Mouse (Mus musculus): ENCODE results near the gene P2ry2. TPM values are rescaled to one million over a fixed set of nuclear protein-coding genes. Genes with fewer than 3 reads are reported as not detected.

P2ry2 gene
- polyA plus RNA-seq (2012; ENCODE audit: insufficient read depth, insufficient read length, low replicate concordance, missing spikeins), result not detected in 2 replicates

DNA sequence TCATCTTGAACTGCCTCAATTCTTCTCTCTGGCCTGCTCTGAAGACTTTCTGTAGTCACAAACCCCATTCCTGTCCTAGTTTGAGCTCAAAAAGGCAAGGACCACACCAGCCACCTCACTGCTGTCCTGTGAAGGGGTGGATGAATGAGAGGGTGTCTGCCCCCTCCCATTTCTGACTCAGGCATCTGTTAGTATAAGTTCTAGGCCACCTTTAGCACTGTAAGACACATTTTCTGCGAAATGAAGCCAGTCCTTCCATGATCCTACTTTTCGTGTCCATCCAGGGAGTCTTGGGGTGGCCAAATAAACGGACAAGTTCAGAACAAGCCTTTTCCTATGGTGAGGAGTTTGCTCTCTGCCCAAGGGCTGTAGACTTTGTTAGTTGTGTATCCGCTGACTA, at the start of gene P2ry2:
Gene P2ry2 (minus strand): TSS at position 326 of the 400 bp plus-strand sequence.
- Histone ChIP-seq H3K4me3 (ENCODE audit: insufficient read depth, low read depth, low read length) (peak within 1 kb of the TSS; percentile 40), H3K27ac (ENCODE audit: insufficient read depth, low read depth, low read length) (no peak within 1 kb of the TSS), H3K4me1 (ENCODE audit: control insufficient read depth, insufficient read depth, low read length) (peaks cover 22% of the 10 kb centered on the region)
- TF ChIP-seq CTCF (IDR thresholded peaks at IDR 0.05; ENCODE audit: insufficient read depth, low read depth, low read length), result no peak
- TF ChIP-seq POLR2A (IDR thresholded peaks at IDR 0.05; ENCODE audit: insufficient read depth, low read depth, low read length), result no peak
- WGBS, result 87% methylated on average over 4 of the region's 4 CpGs

DNA sequence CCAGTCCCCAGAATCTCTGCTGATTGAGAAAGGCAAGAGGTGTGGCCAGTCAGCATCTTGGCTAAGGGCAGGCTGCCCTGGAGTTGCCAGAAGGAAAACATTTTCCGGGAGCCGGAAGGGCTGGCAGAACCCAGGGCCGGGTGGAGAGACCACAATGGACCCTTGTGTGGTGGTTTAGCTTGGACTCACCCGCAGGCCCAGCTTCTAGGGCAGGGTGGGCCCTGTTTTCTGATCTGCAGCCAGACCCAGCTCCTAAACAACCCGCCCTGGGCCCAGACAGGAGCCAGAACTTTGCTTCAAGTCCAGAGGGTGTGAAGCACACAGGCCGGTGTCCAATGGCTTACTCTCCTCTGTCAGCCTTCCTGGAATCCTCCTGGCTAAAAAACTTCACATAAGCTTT, 49.6 kb upstream of the P2ry2 start:
- no peak overlapping the region for H3K27ac ChIP-seq (ENCODE audit: insufficient read depth, low read depth, low read length)
- H3K4me1 ChIP-seq (ENCODE audit: control insufficient read depth, insufficient read depth, low read length), result peaks cover 4% of the 10 kb centered on the region
- WGBS, result 71% methylated on average over 6 of the region's 6 CpGs
- no peak overlapping the region for H3K4me3 ChIP-seq (ENCODE audit: insufficient read depth, low read depth, low read length)
- TF ChIP-seq CTCF (IDR thresholded peaks at IDR 0.05; ENCODE audit: insufficient read depth, low read depth, low read length) (no peak), POLR2A (IDR thresholded peaks at IDR 0.05; ENCODE audit: insufficient read depth, low read depth, low read length) (no peak)

DNA sequence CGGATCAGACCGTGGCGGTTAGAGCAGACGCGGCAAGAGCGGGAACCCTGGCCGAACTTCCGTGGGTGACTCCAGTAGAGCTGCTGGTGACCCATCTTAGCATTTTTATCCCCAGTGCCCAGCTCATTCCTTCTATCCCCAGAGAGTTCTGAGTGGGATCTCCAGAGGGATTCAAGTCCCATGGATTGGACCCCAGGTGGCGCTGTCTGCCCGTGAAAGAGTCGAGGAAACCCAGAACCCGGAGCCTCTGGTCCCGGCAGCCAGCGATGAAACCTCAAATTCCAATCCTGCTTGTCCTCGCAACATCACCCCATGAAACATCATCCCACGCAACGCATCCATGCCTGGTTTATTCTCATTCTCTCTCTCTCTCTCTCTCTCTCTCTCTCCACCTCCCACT, 48.7 kb upstream of the P2ry2 start:
- TF ChIP-seq CTCF (IDR thresholded peaks at IDR 0.05; ENCODE audit: insufficient read depth, low read depth, low read length) (peak; percentile 79), POLR2A (IDR thresholded peaks at IDR 0.05; ENCODE audit: insufficient read depth, low read depth, low read length) (no peak)
- H3K4me1 ChIP-seq (ENCODE audit: control insufficient read depth, insufficient read depth, low read length), result peaks cover 4% of the 10 kb centered on the region
- H3K27ac ChIP-seq (ENCODE audit: insufficient read depth, low read depth, low read length), result no peak overlapping the region
- 7% methylated on average over 17 of the region's 17 CpGs for WGBS
- H3K4me3 ChIP-seq (ENCODE audit: insufficient read depth, low read depth, low read length), result 0 out of 2 replicates have a peak overlapping the region, but pooled peaks have one; percentile 17

DNA sequence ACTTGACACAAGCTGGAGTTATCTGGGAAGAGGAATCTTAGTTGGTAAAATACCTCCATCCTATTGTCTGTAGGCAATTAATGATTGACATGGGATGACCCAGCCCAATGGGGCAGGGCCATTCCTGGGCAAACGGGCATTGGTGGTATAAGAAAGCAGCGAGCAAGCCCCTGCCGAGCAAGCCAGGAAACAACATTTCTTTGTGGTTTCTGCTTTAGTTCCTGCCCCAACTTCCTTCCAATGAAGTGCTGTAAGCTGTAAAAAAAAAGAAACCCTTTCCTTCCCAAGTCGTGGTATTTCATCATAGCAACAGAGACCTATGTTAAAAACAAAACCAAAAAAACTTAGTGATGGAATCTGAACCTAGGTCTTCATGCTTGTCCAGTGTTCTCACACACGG, 47.8 kb upstream of the P2ry2 start:
- TF ChIP-seq CTCF (IDR thresholded peaks at IDR 0.05; ENCODE audit: insufficient read depth, low read depth, low read length) (no peak), POLR2A (IDR thresholded peaks at IDR 0.05; ENCODE audit: insufficient read depth, low read depth, low read length) (no peak)
- no peak overlapping the region for H3K27ac ChIP-seq (ENCODE audit: insufficient read depth, low read depth, low read length)
- WGBS, result 79% methylated on average over 5 of the region's 5 CpGs
- H3K4me1 ChIP-seq (ENCODE audit: control insufficient read depth, insufficient read depth, low read length), result peaks cover 4% of the 10 kb centered on the region
- H3K4me3 ChIP-seq (ENCODE audit: insufficient read depth, low read depth, low read length), result no peak overlapping the region

DNA sequence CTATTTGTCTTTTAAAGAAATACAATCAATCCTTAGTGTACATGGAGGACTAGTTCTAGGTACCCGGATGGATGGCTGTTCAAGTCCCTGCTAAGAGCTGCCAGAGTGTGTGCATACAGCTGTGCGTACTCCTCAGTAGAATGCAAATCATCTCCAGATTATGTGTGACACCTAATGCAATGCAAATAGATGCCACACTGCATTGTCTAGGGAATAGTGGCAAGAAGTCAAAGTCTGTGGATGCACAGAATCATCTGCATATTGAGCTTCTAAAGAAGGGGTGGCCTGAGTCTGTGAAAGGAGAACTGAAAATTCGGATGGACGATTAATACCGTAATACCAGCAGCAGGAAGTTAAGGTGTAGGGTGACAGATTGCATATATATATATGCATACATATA, 46.5 kb upstream of the P2ry2 start:
- H3K4me1 ChIP-seq (ENCODE audit: control insufficient read depth, insufficient read depth, low read length), result peaks cover 4% of the 10 kb centered on the region
- no peak overlapping the region for H3K4me3 ChIP-seq (ENCODE audit: insufficient read depth, low read depth, low read length)
- 87% methylated on average over 5 of the region's 5 CpGs for whole genome bisulfite sequencing
- TF ChIP-seq POLR2A (IDR thresholded peaks at IDR 0.05; ENCODE audit: insufficient read depth, low read depth, low read length) (no peak), CTCF (IDR thresholded peaks at IDR 0.05; ENCODE audit: insufficient read depth, low read depth, low read length) (no peak)
- no peak overlapping the region for H3K27ac ChIP-seq (ENCODE audit: insufficient read depth, low read depth, low read length)

DNA sequence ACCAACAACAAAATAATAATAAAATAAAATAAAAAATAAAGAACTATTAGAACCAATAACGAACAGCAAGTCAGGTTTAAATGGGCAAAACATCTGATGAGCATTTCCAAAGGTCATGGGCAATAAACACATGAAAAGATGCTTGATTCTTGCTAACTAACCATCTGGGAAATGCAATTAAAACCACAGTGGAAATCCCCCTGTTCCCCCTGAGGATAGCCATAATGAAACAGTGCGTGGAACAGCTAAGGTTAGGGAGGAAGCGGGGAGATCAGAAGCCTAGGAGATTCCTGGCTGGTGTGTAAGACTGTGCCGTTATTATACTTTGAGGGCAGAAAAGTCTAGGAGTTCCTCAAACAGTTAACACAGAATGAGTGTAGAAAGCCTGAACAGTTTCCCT, 44.6 kb upstream of the P2ry2 start:
- TF ChIP-seq CTCF (IDR thresholded peaks at IDR 0.05; ENCODE audit: insufficient read depth, low read depth, low read length) (no peak), POLR2A (IDR thresholded peaks at IDR 0.05; ENCODE audit: insufficient read depth, low read depth, low read length) (no peak)
- H3K4me1 ChIP-seq (ENCODE audit: control insufficient read depth, insufficient read depth, low read length), result peaks cover 6% of the 10 kb centered on the region
- H3K27ac ChIP-seq (ENCODE audit: insufficient read depth, low read depth, low read length), result no peak overlapping the region
- 74% methylated on average over 4 of the region's 4 CpGs for WGBS
- no peak overlapping the region for H3K4me3 ChIP-seq (ENCODE audit: insufficient read depth, low read depth, low read length)

DNA sequence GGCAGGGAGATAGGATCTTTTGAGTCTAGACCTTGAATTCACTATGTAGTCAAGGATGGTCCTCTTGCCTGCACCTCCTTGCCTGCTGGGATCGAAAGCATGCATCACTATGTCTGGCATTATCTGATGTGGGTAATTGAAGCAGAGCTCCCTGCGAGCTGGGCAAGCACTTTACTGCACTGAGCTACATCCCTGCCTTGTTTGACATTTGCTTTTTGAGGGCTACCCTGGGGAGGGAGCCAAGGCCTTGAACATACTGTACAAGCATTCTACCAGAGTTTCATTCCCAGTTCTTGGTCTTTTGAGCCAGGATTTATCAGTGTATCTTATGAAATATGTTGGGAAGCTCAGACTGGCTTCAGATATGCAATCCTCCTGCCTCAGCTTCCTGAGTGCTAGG, 40.5 kb upstream of the P2ry2 start:
- Histone ChIP-seq H3K4me1 (ENCODE audit: control insufficient read depth, insufficient read depth, low read length) (peaks cover 6% of the 10 kb centered on the region; the same call in 1 of the 2 replicates), H3K4me3 (ENCODE audit: insufficient read depth, low read depth, low read length) (no peak overlapping the region), H3K27ac (ENCODE audit: insufficient read depth, low read depth, low read length) (no peak overlapping the region)
- TF ChIP-seq POLR2A (IDR thresholded peaks at IDR 0.05; ENCODE audit: insufficient read depth, low read depth, low read length), result no peak
- no peak for TF ChIP-seq CTCF (IDR thresholded peaks at IDR 0.05; ENCODE audit: insufficient read depth, low read depth, low read length)
- 58% methylated on average over 2 of the region's 2 CpGs for WGBS

DNA sequence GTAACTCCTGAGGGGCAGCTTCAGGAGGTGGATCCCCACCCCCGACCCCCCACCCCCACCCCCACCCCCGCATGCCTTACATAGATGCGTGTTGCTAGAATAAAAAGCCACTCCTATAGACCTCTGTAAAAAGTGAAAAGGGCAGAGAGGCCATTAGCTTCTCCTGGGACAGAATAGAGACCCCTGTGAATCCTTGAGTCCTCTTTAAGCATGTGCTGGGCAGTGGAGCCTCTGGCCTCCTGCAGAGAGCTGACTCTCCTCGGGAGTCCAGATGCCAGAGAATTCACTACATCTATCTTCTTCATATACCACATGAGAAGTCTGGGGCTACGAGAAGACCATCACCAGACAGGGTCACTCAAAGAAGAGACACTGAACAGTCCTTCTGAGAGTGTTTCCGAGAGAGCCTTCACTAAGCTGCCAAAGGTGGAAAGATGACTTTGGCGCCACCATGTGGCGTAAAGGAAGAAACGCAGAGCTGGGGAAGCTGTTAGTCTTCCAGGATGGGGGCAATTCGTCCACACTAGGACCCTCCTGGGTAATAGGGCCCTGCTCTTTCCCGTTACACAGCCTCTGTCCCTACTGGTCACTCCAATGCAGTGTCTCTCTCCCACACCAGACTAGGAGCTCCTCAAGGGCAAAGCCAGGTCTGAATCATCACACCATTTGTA, 39.0 kb upstream of the P2ry2 start:
- 16% methylated on average over 11 of the region's 11 CpGs for WGBS

DNA sequence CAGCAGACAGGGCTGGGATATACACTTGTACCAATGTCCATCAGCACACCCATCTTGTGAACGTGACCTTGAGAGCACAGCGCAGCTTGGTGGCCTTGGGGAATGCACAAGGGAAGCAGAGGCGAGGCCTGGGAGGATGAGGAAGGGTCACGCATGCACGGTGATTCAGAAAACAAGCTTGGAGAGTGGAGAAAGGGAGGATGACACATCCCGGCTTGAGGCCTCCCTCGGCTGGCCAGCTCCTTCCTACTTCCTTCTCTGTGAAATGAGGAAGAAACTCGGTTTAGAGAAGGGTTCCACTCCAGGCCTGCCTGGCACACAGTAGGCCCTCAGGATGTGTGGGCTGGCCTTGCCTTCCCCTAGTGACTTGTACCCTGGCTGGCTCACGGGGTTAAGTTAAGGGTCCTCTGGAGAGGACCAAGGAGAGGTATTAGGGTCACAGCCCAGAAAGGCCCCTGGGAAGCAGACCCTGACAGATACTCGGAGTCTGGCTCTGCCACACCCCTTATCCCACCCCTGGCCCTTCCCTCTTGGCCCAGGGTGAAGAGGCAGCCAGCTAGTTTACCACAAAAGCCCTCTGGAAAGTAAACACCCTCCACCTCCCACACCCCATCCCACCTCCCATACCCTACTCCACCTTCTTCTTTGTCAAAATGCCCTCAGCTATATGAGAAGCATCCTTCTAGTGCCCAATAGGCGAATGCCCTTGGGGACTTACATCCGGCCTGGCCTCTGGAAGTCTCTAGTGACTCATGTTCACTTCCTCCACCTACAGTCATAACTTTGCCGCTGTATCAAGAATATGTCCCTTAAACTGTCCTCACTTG, 38.3 kb upstream of the P2ry2 start:
- H3K4me1 ChIP-seq (ENCODE audit: control insufficient read depth, insufficient read depth, low read length), result peaks cover 11% of the 10 kb centered on the region; the same call in 1 of the 2 replicates
- no peak overlapping the region for H3K4me3 ChIP-seq (ENCODE audit: insufficient read depth, low read depth, low read length)
- TF ChIP-seq POLR2A (IDR thresholded peaks at IDR 0.05; ENCODE audit: insufficient read depth, low read depth, low read length), result no peak
- TF ChIP-seq CTCF (IDR thresholded peaks at IDR 0.05; ENCODE audit: insufficient read depth, low read depth, low read length), result no peak
- WGBS, result 80% methylated on average over 13 of the region's 13 CpGs
- no peak overlapping the region for H3K27ac ChIP-seq (ENCODE audit: insufficient read depth, low read depth, low read length)

More for the DNA sequence above, 39.0 kb upstream of the P2ry2 start:
- TF ChIP-seq CTCF (IDR thresholded peaks at IDR 0.05; ENCODE audit: insufficient read depth, low read depth, low read length) (peak; percentile 83), POLR2A (IDR thresholded peaks at IDR 0.05; ENCODE audit: insufficient read depth, low read depth, low read length) (no peak)
- H3K4me1 ChIP-seq (ENCODE audit: control insufficient read depth, insufficient read depth, low read length), result peaks cover 11% of the 10 kb centered on the region; the same call in 1 of the 2 replicates
- H3K4me3 ChIP-seq (ENCODE audit: insufficient read depth, low read depth, low read length), result no peak overlapping the region
- H3K27ac ChIP-seq (ENCODE audit: insufficient read depth, low read depth, low read length), result no peak overlapping the region

Data from olfactory bulb, adult 2 months (tissue).